Mouse (Mus musculus): ENCODE data around the gene Nudt4.

GRCm38 (mm10) chr10:95501033-95501432 is 62.9 kb downstream of the Nudt4 start:
- TF ChIP-seq CTCF (IDR thresholded peaks at IDR 0.05; ENCODE audit: low read depth, low read length), result no peak
- TF ChIP-seq GATA1 (IDR thresholded peaks at IDR 0.05; ENCODE audit: borderline replicate concordance, low read length), result no peak
